Mouse (Mus musculus): ENCODE results near the gene Tbc1d32.

The Tbc1d32 gene

DNA sequence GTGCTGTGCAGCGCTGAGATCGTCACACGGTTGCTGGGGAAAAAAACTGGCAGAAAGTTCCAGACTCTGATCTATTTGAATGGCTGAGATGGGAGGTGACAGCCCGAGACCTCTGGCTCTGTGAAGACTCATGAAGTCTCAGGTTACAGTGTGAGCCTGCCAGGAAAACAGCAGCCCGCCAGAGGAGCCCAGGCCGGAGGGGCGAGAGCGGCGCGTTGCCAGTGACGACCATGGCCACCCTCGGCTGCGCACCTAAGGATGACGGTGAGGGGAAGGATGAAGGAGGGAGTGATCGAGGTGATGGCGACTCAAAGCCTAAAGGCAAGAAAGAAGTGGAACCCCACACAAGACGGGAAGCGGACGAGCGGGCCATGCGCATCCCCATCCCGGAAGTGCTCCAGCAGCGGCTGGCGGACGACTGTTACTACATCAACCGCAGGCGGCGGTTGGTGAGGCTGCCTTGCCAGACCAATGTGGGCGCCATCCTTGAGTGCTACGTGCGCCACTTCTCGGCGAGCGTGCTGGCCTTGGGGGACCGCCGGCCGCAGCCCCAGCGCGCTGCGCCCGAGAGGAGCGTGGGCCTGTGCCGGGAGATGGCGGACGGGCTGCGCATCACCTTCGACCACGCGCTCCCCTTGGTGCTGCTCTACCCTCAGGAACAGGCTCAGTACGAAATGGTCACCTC is 113.4 kb downstream of the Tbc1d32 start:
- in situ Hi-C loops (cut with MseI, MboI), result loop anchor here (25.0 kb wide), 1 partner anchor 222 kb away; no protein-coding TSS in a partner anchor

DNA sequence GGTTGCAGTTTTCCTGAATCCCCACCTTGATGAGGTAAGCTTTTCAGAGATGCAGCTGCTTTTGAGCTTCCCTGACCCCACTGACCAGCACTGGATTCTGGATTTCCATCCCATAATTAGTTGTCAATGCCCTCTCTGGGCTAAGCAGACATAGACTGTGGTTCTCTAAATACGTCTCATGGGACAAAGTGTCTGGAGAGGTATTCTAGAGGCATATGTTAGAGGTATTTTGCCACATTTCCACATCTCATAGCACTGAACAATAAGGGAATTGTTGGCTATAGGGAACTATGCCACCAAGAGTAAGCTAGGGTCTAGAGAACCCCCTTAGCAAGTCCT is 121.5 kb downstream of the Tbc1d32 start:
- in situ Hi-C loops (cut with MseI, MboI), result loop anchor here (25.0 kb wide), 1 partner anchor 230 kb away; no protein-coding TSS in a partner anchor

DNA sequence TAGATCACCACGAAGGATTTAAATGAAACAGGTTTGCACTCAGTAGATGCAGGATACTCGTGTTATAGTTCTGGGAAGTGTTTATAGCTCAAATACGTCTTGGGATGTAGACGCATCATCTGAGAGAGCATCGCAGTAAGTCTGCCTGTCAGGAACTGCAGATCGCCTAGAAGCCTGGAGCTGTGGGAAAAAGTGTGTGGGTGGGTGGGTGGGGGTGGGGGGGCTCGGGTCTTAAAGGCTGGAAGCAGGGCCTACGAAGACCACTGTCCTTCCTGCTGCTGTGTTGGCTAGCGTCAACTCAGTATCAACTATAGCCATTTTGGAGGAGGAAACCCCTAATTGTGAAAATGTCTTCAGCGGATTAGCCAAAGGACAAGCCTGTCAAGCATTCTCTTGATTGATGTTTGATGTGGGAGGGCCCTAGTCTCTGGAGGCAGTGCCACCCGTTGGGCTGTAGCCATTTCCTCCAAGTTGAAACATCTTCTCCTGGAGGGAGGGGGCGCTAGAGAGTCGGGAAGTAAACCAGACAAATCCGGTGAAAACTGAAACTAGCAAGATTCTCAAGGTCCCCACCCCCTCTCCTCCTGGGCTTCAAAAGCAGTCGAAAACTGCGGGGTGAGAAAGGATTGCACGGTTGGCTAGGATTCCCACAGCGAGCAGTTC is 122.0 kb downstream of the Tbc1d32 start, which contains the start of gene Msl3l2:
Gene Msl3l2 (plus strand): TSS at position 585 of the 663 bp plus-strand sequence.
- in situ Hi-C loops (cut with MseI, MboI), result loop anchor here (25.0 kb wide), 1 partner anchor 231 kb away; no protein-coding TSS in a partner anchor

DNA sequence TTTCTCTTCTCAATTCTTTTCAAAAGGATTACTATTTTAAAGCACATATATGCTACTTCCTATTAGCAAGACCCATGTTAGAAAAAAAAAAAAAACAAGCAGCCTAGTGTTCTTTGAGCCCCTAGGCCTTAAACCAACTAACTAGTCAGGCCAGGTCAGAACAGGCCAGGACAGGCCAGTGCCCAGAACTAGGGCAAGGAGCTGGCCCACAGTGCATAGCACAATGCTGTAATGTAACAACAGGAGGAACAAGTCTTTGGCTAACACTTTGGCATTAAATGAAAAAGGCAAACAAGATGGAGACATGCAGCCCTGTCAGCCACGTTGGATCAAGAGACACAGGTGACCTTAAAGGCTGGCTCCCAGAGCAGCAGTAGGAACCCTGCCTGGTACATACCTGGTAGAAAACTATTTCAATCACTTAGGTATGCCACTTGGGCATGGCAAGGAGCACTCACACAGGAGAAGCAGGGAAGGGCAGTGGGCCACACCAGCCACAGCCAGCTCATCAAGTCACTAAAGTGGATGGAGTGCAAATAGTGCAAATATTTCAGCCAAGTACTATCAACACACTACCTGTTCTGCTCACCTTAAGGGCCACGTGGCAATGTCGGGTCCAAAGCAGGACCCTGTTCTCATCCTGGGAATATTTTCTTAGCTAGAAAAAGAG is 128.7 kb downstream of the Tbc1d32 start:
- in situ Hi-C loops (cut with MseI, MboI), result loop anchor here (25.0 kb wide), 1 partner anchor 238 kb away; no protein-coding TSS in a partner anchor

DNA sequence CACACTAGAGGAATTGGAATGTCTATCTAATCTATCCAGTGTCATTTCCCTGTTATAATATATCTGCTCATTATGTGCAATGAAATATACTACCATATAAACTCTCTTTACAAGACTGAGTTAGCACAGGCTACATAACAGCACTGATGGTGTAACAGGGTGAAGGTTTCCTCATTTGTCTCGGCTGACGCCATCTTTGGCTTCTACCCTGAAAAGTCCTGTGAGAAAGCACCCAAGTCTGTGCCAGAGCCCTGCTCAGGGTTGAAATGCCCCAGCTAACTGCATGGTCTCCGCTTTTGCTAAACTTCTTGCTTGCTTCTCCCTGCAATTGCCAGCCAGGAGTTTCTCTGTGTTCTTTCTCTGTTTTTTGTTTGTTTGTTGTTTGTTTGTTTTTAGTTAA is 129.4 kb downstream of the Tbc1d32 start:
- in situ Hi-C loops (cut with MseI, MboI), result no loop called here

DNA sequence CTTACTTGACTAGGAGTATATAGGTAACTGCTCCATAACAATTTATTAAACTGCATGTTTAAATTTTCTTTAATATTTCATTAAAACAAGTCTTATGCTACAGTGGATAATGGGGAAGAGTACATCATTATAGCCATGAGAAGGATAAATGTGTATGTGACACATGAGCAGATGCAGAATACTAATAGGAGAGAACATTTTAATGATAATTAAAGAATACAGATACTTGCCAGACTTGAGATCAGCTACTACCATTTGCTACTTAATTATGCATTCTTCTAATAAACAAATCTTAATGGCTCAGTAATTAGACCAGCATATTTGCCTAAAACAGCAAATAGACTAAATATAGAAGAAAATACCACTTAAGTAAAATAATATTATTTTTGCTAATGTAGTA is 131.7 kb downstream of the Tbc1d32 start:
- in situ Hi-C loops (cut with MseI, MboI), result no loop called here

DNA sequence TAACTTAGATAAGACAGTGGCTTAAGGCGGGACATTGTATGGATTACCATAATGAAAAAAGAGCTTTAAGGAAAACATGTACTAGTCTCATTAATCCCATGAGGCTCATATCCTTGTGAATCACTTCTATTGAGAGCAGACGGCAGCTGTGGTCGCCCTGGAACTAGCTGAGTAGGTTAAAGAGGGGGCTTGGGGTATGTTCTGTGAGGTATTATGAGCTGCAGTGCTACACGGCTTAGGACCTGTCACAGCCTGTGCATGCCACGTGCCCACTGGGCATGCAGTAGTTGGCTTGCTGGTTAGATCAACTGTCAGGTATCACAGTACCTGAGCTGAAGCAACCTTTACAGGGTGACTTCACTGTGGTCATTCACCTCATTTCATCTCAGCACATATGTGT is 133.9 kb downstream of the Tbc1d32 start:
- in situ Hi-C loops (cut with MseI, MboI), result no loop called here

DNA sequence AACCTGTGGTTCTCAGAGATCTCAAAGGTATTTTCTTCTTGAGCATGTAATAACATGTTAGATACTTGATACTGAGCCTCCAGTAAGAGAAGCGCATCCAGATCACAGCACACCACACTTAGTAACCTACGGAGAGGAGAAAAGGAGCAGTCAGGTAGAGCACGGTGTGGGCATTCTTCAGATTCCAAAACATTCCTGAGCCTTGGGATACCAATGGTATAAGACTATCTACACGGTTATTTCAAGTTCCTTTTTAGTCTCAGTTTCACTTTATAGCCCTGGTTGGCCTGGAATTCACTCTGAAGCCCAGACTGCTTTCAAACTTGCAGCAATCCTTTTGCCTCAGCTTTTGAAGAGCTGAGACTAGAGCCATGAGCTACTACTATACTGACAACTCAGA is 138.8 kb downstream of the Tbc1d32 start:
- in situ Hi-C loops (cut with MseI, MboI), result no loop called here

DNA sequence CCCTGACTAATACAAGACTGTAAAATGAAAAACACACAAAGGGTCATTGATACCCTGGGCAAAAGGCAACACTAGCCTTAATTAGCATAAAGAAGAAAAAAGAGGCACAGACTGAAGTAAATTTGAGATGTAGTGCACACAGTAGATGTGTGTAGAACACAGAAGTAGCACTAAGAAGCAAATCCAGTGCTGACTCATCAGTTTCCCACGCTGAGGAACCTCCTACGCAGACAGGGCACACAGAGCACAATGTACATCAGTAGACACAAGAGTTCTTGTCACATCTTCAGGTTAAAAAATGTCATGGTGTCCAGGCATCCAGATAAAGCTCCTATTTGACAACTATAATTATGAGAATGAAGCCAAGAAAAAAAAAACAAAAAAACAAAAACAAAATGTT is 165.7 kb downstream of the Tbc1d32 start:
- in situ Hi-C loops (cut with MseI, MboI), result no loop called here

DNA sequence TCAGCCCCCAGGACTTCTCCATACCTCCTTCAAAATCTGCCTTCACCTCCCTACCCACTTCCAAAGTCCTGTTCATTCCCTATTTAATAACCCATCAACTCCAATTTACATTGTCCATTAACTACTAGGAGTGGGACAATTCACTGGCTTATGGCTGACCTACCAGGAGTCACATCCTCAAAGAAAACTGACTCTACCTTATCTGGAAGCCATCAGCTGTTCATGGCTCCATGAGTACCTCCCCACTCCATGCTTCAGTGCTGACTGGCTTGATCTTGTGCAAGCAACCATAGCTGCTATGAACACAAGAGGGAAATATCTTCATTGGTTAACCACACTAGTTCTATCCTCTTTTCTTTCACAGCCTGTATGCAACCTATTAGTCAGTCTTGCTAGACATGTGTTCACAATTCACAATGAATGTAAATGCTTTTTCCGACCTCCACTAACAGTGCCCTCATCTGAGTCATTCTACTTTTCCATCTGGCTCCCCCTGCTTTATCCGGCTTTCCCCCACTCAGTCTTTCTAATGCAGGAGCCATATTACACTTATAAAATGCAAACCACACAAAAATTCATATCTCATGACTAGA is 167.2 kb downstream of the Tbc1d32 start:
- in situ Hi-C loops (cut with MseI, MboI), result no loop called here

DNA sequence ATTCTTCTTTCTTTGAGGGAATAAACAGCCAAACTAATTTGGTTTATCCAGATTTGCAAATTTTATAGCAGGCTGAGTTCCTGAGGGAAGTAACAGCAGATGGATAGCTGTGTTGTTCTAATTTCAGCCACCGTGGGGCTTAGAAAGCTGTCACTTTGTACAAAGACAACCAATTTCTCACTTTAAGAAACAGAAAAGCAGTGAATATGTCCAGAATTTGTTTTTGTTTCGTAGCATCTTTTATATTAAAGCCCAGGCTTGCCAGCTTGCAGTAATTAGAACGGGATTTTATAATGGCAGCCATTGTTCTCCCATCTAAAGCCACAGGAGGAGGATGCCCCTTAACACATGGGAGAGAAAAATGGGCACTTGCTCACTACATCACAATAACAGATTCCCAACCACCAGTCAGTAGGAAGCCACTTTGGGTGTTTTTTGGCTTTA is 169.5 kb downstream of the Tbc1d32 start:
- in situ Hi-C loops (cut with MseI, MboI), result no loop called here

DNA sequence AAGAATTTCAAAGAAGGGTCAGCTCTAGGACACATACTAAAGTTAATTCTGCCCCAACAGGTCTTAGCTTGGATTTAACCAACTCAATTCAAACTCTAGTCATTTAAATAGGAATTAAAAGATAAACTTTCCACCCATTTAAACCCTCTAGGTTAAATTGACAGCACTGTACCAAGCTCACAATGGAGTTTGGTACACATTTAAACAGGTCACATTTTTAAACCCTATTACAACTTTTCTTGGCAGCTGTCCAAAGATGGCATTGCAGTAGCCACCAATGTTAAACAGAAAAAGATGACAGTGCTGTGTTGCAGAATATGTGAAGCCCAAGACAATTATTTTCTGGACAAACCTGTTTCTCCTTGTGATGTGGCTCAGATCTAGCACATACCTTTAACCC is 203.1 kb downstream of the Tbc1d32 start:
- in situ Hi-C loops (cut with MseI, MboI), result no loop called here

DNA sequence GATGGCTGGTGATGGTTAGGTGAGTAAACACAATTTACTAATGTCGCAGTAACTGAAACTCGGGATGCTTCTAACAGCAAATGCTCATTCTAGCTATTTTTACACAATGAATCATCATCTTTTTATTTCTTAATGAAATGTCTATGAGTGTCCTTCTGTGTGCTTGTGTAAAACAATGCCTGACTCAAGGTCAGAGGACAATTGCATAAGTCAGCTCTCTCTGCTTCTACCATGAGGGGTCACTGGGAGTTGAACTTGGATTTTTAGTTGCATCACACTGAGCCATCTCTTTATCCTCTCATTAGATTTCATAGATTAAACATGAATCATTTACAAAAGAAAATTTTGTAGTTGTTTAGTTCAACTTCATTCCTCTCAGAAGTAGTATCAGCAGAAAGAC is 203.9 kb downstream of the Tbc1d32 start:
- in situ Hi-C loops (cut with MseI, MboI), result no loop called here

DNA sequence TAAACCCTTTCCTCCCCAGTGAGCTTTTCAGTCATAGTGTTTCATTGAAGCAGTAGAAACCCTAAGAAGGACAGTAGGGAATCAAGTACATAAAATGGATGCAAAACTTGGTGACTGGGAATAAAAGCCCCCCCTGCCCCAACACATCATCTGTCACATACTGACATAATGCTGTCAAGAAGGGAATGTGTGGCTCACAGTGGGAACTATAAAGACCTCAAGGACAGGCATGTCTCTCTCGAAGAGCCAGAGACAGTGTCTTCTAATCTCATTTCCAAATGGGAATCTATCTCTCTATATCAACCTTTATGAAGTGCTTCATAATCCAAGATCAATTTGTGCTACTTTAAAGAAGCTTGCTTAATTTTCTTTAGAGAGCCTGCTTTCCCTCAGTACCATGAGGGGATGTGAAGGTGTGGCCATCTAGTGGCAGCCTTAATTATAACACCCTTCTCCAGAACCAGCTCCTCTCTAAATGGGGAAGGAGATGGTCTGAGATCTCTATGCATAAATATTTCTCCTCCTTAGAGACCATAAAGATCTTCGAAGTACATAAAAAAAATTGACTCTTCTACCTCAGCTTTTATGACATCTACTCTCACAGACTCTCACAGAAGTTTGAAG is 248.5 kb downstream of the Tbc1d32 start:
- in situ Hi-C loops (cut with MseI, MboI), result no loop called here

DNA sequence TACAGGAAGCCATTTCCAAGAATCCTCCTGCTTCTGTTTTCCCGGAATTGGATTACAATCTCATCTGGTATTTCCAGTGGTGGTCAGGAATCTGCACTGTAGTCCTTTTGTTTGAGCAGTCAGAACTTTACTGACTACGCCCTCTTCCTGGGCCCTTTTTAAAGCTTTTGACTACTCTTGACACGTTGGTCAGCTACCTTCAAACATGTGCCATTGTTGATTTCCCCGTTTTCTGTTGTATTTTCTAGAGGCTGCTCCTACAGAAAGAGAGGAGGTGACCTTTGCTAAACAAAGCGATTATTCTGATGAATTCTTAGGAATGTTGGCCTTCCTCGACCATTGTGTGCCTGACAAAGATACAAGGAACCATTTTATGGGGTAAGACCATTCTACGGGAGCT is 250.5 kb downstream of the Tbc1d32 start:
- in situ Hi-C loops (cut with MseI, MboI), result no loop called here
